Mouse (Mus musculus): Measurements from ENCODE around the gene Pld6. TPM values are rescaled to one million over a fixed set of nuclear protein-coding genes. Genes with fewer than 3 reads are reported as not detected.

The Pld6 gene
- polyA plus RNA-seq, 1 experiment: 0.02 TPM

DNA sequence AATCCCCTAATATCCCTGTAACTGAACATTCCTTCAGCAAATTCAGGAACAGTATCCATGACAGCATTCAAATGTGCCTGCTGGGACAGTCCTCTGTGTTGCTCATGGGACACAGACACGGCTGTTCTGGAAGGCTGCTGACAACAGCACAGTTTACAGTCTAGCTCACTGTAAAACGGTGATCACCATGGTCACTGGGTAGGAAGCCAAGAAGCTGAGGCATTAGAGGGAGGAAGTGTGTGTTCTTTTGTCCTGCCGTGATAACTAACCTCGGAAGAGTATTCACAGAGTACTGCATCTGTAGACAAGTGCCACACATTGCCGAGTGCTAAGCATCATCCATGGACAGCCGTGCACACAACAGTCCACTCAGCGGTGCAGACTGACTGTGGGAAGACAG lies 16.7 kb downstream of the Pld6 start:
- no peak overlapping the region for H3ac ChIP-seq (ENCODE audit: control insufficient read depth, insufficient read length)
- H3K79me2 ChIP-seq (ENCODE audit: control insufficient read depth, insufficient read depth): no peaks in the 10 kb centered on the region
- no peaks in the 10 kb centered on the region for H3K27me3 ChIP-seq (ENCODE audit: control insufficient read depth, insufficient read depth, insufficient read length)
- H3K36me3 ChIP-seq (ENCODE audit: control insufficient read depth, insufficient read depth): peaks cover 77% of the 10 kb centered on the region
- H3K4me2 ChIP-seq (ENCODE audit: low read depth): no peak overlapping the region
- TF ChIP-seq SRF (IDR thresholded peaks at IDR 0.05; ENCODE audit: control insufficient read depth, insufficient read length, low read depth) (no peak), POLR2A (IDR thresholded peaks at IDR 0.05; ENCODE audit: insufficient read length, low read depth) (no peak), MAX (IDR thresholded peaks at IDR 0.05; ENCODE audit: low read depth) (no peak), CEBPB (IDR thresholded peaks at IDR 0.05; ENCODE audit: insufficient read depth, poor library complexity, severe bottlenecking) (no peak), USF1 (IDR thresholded peaks at IDR 0.05; ENCODE audit: low read depth) (no peak), E2F4 (IDR thresholded peaks at IDR 0.05; ENCODE audit: insufficient read depth) (no peak), POLR2AphosphoS2 (IDR thresholded peaks at IDR 0.05; ENCODE audit: insufficient read length, low read depth) (no peak), TCF3 (IDR thresholded peaks at IDR 0.05; ENCODE audit: insufficient read length, low read depth) (no peak), MYOG (IDR thresholded peaks at IDR 0.05; ENCODE audit: control insufficient read depth in 1 of 3, insufficient read depth in 1 of 3, insufficient read length in 2 of 3, low read depth in 2 of 3) (no peak), MYOD1 (IDR thresholded peaks at IDR 0.05; ENCODE audit: control insufficient read depth in 1 of 3, insufficient read length in 2 of 3, low read depth in 2 of 3) (no peak), TCF12 (IDR thresholded peaks at IDR 0.05; ENCODE audit: insufficient read depth, poor library complexity, severe bottlenecking) (no peak), REST (IDR thresholded peaks at IDR 0.05; ENCODE audit: insufficient read depth, insufficient read length) (no peak)
- H3K4me3 ChIP-seq: no peak overlapping the region

DNA sequence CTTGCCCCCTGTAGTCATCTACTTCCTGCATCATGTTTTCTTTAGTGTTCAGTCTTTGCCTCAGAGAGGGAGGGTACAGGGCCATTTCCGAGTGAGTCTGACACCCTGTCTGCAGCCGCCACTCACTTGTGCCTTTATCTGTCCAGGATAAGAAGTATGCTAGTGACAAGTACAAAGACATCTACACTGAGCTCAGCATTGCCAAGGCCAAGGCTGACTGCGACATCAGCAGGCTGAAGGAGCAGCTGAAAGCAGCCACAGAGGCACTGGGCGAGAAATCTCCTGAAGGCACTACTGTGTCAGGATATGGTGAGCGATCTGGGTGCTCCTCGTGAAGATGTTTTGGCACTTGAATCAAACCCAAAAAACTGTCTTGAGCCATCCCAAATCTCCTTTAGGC lies 17.7 kb downstream of the Pld6 start:
- no peak overlapping the region for H3K4me2 ChIP-seq (ENCODE audit: low read depth)
- no peaks in the 10 kb centered on the region for H3K79me2 ChIP-seq (ENCODE audit: control insufficient read depth, insufficient read depth)
- H3K4me3 ChIP-seq: no peak overlapping the region
- no peaks in the 10 kb centered on the region for H3K27me3 ChIP-seq (ENCODE audit: control insufficient read depth, insufficient read depth, insufficient read length)
- H3K36me3 ChIP-seq (ENCODE audit: control insufficient read depth, insufficient read depth): peaks cover 86% of the 10 kb centered on the region
- TF ChIP-seq REST (IDR thresholded peaks at IDR 0.05; ENCODE audit: insufficient read depth, insufficient read length) (no peak), CEBPB (IDR thresholded peaks at IDR 0.05; ENCODE audit: insufficient read depth, poor library complexity, severe bottlenecking) (no peak), USF1 (IDR thresholded peaks at IDR 0.05; ENCODE audit: low read depth) (no peak), POLR2A (IDR thresholded peaks at IDR 0.05; ENCODE audit: insufficient read length, low read depth) (no peak), POLR2AphosphoS2 (IDR thresholded peaks at IDR 0.05; ENCODE audit: insufficient read length, low read depth) (no peak), E2F4 (IDR thresholded peaks at IDR 0.05; ENCODE audit: insufficient read depth) (no peak), TCF3 (IDR thresholded peaks at IDR 0.05; ENCODE audit: insufficient read length, low read depth) (no peak), SRF (IDR thresholded peaks at IDR 0.05; ENCODE audit: control insufficient read depth, insufficient read length, low read depth) (no peak), TCF12 (IDR thresholded peaks at IDR 0.05; ENCODE audit: insufficient read depth, poor library complexity, severe bottlenecking) (no peak)
- no peak overlapping the region for H3ac ChIP-seq (ENCODE audit: control insufficient read depth, insufficient read length)

DNA sequence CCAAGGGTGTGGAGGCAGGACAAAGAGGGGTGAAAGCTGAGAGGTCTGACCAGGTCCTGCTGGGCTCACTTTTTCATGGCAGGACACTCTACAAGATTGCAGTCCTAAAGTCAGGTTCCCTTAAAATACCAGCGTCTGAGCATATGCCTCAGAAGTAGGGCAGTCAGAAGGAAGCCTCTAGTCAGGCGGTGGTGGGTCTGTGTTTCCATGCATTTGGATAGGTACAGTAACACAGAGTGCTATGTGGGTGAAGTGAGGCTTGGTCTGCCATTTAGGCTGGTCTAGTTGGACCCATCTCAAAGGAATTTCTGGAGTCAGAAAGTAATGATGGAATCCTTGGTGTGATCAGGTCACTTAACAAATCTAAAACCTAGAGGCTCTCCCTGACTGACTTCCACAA lies 18.1 kb downstream of the Pld6 start:
- Histone ChIP-seq H3ac (ENCODE audit: control insufficient read depth, insufficient read length) (no peak overlapping the region), H3K36me3 (ENCODE audit: control insufficient read depth, insufficient read depth) (peaks cover 86% of the 10 kb centered on the region), H3K4me3 (no peak overlapping the region), H3K4me2 (ENCODE audit: low read depth) (no peak overlapping the region), H3K27me3 (ENCODE audit: control insufficient read depth, insufficient read depth, insufficient read length) (no peaks in the 10 kb centered on the region), H3K79me2 (ENCODE audit: control insufficient read depth, insufficient read depth) (no peaks in the 10 kb centered on the region)
- TF ChIP-seq POLR2A (IDR thresholded peaks at IDR 0.05; ENCODE audit: insufficient read length, low read depth) (no peak), USF1 (IDR thresholded peaks at IDR 0.05; ENCODE audit: low read depth) (no peak), MYOG (IDR thresholded peaks at IDR 0.05; ENCODE audit: control insufficient read depth in 1 of 3, insufficient read depth in 1 of 3, insufficient read length in 2 of 3, low read depth in 2 of 3) (no peak), MYOD1 (IDR thresholded peaks at IDR 0.05; ENCODE audit: control insufficient read depth in 1 of 3, insufficient read length in 2 of 3, low read depth in 2 of 3) (no peak), CEBPB (IDR thresholded peaks at IDR 0.05; ENCODE audit: insufficient read depth, poor library complexity, severe bottlenecking) (no peak), POLR2AphosphoS2 (IDR thresholded peaks at IDR 0.05; ENCODE audit: insufficient read length, low read depth) (no peak), TCF3 (IDR thresholded peaks at IDR 0.05; ENCODE audit: insufficient read length, low read depth) (no peak), REST (IDR thresholded peaks at IDR 0.05; ENCODE audit: insufficient read depth, insufficient read length) (no peak), TCF12 (IDR thresholded peaks at IDR 0.05; ENCODE audit: insufficient read depth, poor library complexity, severe bottlenecking) (no peak), E2F4 (IDR thresholded peaks at IDR 0.05; ENCODE audit: insufficient read depth) (no peak), MAX (IDR thresholded peaks at IDR 0.05; ENCODE audit: low read depth) (no peak), SRF (IDR thresholded peaks at IDR 0.05; ENCODE audit: control insufficient read depth, insufficient read length, low read depth) (no peak)

DNA sequence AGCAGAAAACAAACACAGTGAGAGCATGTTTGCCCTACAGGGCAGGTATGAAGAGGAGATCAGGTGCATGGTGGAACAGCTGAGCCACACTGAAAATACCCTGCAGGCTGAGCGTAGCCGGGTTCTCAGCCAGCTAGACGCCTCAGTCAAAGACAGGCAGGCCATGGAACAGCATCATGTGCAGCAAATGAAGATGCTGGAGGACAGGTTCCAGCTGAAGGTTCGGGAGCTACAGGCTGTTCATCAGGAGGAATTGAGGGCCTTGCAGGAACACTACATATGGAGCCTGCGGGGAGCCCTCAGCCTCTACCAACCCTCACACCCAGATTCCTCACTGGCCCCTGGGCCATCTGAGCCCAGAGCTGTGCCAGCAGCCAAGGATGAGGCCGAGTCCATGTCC lies 26.6 kb downstream of the Pld6 start:
- Histone ChIP-seq H3K4me2 (ENCODE audit: low read depth) (no peak overlapping the region), H3K36me3 (ENCODE audit: control insufficient read depth, insufficient read depth) (peaks cover 71% of the 10 kb centered on the region), H3ac (ENCODE audit: control insufficient read depth, insufficient read length) (no peak overlapping the region), H3K4me3 (no peak overlapping the region), H3K27me3 (ENCODE audit: control insufficient read depth, insufficient read depth, insufficient read length) (no peaks in the 10 kb centered on the region), H3K79me2 (ENCODE audit: control insufficient read depth, insufficient read depth) (no peaks in the 10 kb centered on the region)
- peak; percentile 62 for TF ChIP-seq POLR2AphosphoS2 (IDR thresholded peaks at IDR 0.05; ENCODE audit: insufficient read length, low read depth)
- no peak for TF ChIP-seq TCF3 (IDR thresholded peaks at IDR 0.05; ENCODE audit: insufficient read length, low read depth)

DNA sequence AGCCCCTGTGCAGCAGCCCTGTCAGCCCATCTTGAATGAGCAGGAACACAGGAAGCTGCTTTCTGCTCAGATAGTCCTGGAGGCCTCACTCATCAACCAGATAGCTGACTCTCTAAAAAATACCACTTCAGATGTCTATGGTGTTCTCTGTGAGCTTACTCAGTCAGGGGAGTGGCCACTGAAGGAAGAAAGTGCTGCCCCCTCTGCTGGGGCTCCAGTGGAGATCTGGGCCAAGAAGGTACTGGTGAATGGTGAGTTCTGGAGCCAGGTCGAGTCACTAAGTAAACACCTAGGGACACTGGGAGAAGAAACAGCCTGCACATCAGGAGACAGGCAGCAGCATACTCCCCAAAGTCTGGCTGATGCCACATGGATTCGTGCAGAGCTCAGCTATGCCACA lies 27.8 kb downstream of the Pld6 start:
- no peaks in the 10 kb centered on the region for H3K79me2 ChIP-seq (ENCODE audit: control insufficient read depth, insufficient read depth)
- H3ac ChIP-seq (ENCODE audit: control insufficient read depth, insufficient read length): no peak overlapping the region
- TF ChIP-seq E2F4 (IDR thresholded peaks at IDR 0.05; ENCODE audit: insufficient read depth): no peak
- TF ChIP-seq REST (IDR thresholded peaks at IDR 0.05; ENCODE audit: insufficient read depth, insufficient read length): no peak
- TF ChIP-seq POLR2AphosphoS2 (IDR thresholded peaks at IDR 0.05; ENCODE audit: insufficient read length, low read depth): no peak
- no peak for TF ChIP-seq POLR2A (IDR thresholded peaks at IDR 0.05; ENCODE audit: insufficient read length, low read depth)
- TF ChIP-seq MAX (IDR thresholded peaks at IDR 0.05; ENCODE audit: low read depth): no peak
- no peak for TF ChIP-seq MYOG (IDR thresholded peaks at IDR 0.05; ENCODE audit: control insufficient read depth in 1 of 3, insufficient read depth in 1 of 3, insufficient read length in 2 of 3, low read depth in 2 of 3)
- TF ChIP-seq SRF (IDR thresholded peaks at IDR 0.05; ENCODE audit: control insufficient read depth, insufficient read length, low read depth): no peak
- TF ChIP-seq MYOD1 (IDR thresholded peaks at IDR 0.05; ENCODE audit: control insufficient read depth in 1 of 3, insufficient read length in 2 of 3, low read depth in 2 of 3): no peak
- no peak for TF ChIP-seq TCF3 (IDR thresholded peaks at IDR 0.05; ENCODE audit: insufficient read length, low read depth)
- TF ChIP-seq USF1 (IDR thresholded peaks at IDR 0.05; ENCODE audit: low read depth): no peak
- no peak for TF ChIP-seq CEBPB (IDR thresholded peaks at IDR 0.05; ENCODE audit: insufficient read depth, poor library complexity, severe bottlenecking)
- TF ChIP-seq TCF12 (IDR thresholded peaks at IDR 0.05; ENCODE audit: insufficient read depth, poor library complexity, severe bottlenecking): no peak
- peak overlapping the region; percentile 6 for H3K4me2 ChIP-seq (ENCODE audit: low read depth)
- H3K27me3 ChIP-seq (ENCODE audit: control insufficient read depth, insufficient read depth, insufficient read length): no peaks in the 10 kb centered on the region
- H3K4me3 ChIP-seq: no peak overlapping the region
- peaks cover 69% of the 10 kb centered on the region for H3K36me3 ChIP-seq (ENCODE audit: control insufficient read depth, insufficient read depth)
